Mouse (Mus musculus): ENCODE measurements around the gene Atp5s.

- TF ChIP-seq CTCF (IDR thresholded peaks at IDR 0.05; ENCODE audit: borderline replicate concordance, control insufficient read depth, extremely low read depth, insufficient read depth, low read length, poor library complexity) (no peak), POLR2A (IDR thresholded peaks at IDR 0.05; ENCODE audit: control insufficient read depth, extremely low read depth, insufficient read depth, low read length, poor library complexity) (no peak)
Measured at GRCm38 (mm10) chr12:69681566-69682061, 43.1 kb upstream of the Atp5s start, which contains the start of gene Sos2.
